Mouse (Mus musculus) spleen, postnatal 36 days (tissue): ENCODE measurements around the gene Gm5935.
"Not testable (repeated sequence)": the region's sequence is repeated elsewhere in the genome, so short reads cannot be mapped to it uniquely, and the experiment has no call there.

Source experiments
- DNase-seq, 2 experiments: peaks; one replicate each; pipeline ENCODE4 v3.0.0; 2022; ENCODE audit warnings: low spot score in 2 of 2, mixed read lengths in 1 of 2

Gm5935 gene

DNA sequence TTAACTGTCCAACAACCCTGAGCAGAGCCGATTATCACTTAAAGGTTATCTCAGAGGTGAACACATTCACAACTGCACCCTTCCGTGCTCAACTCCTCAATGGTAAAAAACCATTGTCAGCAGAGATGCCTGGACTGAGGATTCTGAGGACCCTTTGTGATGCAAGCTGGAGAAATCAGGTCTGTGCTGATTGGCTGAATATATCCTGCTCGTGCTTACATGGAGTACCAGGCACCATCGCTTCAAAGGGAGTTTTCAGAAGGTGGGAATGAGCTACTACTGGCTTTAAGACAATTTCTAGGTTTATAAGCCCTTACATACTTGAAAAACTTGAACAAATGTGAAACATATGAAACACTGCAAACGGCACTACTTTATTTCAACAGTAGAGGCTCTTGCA, at the start of gene Gm5935:
Gene Gm5935 (minus strand): TSS at position 101 of the 400 bp plus-strand sequence.
- DNase-seq, result not testable (repeated sequence)
